Mouse (Mus musculus) hindbrain, embryonic 14.5 days (tissue): ENCODE measurements around the gene Serf2. TPM values are rescaled to one million over a fixed set of nuclear protein-coding genes. Genes with fewer than 3 reads are reported as not detected.
"Not testable (repeated sequence)": the region's sequence is repeated elsewhere in the genome, so short reads cannot be mapped to it uniquely, and the experiment has no call there.

Experiments
- ATAC-seq: fragments of 200-750 bp; cut with Nextera tagmentation; 2 replicates; pipeline ENCODE4 v1.8.0; 2017; ENCODE audit warnings: moderate number of reproducible peaks, mild to moderate bottlenecking, moderate TSS enrichment, moderate library complexity; ENCODE audit not compliant: low FRiP score
- DNase-seq: peaks from one replicate; pipeline ENCODE4 v3.0.0-alpha.2; 2015; ENCODE audit warnings: low spot score
- H3K27ac ChIP-seq: fragments of 300-500 bp; sonication (generic); 2 replicates; pipeline ENCODE4 v1.5.1; 2014; ENCODE audit warnings: mild to moderate bottlenecking, moderate library complexity
- H3K27me3 ChIP-seq: fragments of 300-500 bp; sonication (generic); 2 replicates; pipeline ENCODE4 v1.6.1; 2014; ENCODE audit warnings: mild to moderate bottlenecking, low read length, mixed read lengths; ENCODE audit not compliant: control insufficient read depth, insufficient read depth
- H3K36me3 ChIP-seq: fragments of 300-500 bp; sonication (generic); replicated peaks from 2 replicates; pipeline ENCODE4 v1.6.1; 2014; ENCODE audit not compliant: control insufficient read depth, insufficient read depth
- H3K4me1 ChIP-seq: fragments of 300-500 bp; sonication (generic); replicated peaks from 2 replicates; pipeline ENCODE4 v1.6.1; 2014; ENCODE audit warnings: antibody characterized with exemption, low read length, mixed read lengths; ENCODE audit not compliant: control insufficient read depth, insufficient read depth
- H3K4me2 ChIP-seq: fragments of 300-500 bp; sonication (generic); replicated peaks from 2 replicates; pipeline ENCODE4 v1.6.1; 2014; ENCODE audit warnings: mild to moderate bottlenecking, moderate library complexity
- H3K4me3 ChIP-seq: fragments of 300-500 bp; sonication (generic); replicated peaks from 2 replicates; pipeline ENCODE4 v1.5.1; 2014; ENCODE audit warnings: mild to moderate bottlenecking, low read length
- H3K9ac ChIP-seq: fragments of 300-500 bp; sonication (generic); 2 replicates; pipeline ENCODE4 v1.6.1; 2014
- H3K9me3 ChIP-seq: fragments of 300-500 bp; sonication (generic); 2 replicates; pipeline ENCODE4 v1.6.1; 2016; ENCODE audit warnings: low read length; ENCODE audit not compliant: control insufficient read depth
- WGBS: fragments of 180-500 bp; shearing (Covaris S2); extraction: QIAGEN DNeasy Blood & Tissue Kit; methylation state at CpG from one replicate; pipeline ENCODE4 v1.1.7; 2014; 5-methylcytosine and 5-hydroxymethylcytosine counted together
- polyA plus RNA-seq: library from polyadenylated mRNA; unstranded; fragments of >200 nt; fragmentation: Nextera tagmentation; extraction: Ambion mirVana; gene quantifications from 2 replicates; pipeline ENCODE4 v1.2.1, GENCODE M21; 2014

The Serf2 gene
- polyA plus RNA-seq, 1 experiment from 2014 or later = 365 TPM

DNA sequence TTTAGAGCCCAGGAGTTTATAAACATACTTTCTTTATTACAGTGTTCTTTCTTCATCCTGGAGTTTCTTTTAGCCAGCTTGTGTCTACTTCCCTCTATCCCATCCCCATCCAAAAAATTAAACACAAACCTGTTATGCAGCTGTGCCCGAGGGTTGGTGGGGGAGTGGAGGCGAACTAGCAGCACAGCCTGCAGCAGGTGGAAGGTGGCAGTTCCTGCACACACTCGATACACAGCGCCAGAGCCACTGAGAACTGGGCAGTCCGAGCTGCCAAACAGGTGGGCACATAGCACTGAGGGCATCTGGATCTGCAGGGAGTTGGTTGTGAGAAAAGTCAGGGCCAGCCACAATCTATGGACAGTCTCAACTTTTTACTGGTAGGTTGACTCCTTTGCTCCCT lies 6.5 kb downstream of the Serf2 start:
- no peak overlapping the region for H3K9ac ChIP-seq
- H3K4me2 ChIP-seq = no peak overlapping the region
- peaks cover 34% of the 10 kb centered on the region for H3K36me3 ChIP-seq
- DNase-seq (no peak), ATAC-seq (no peak)
- H3K4me3 ChIP-seq = no peak overlapping the region
- no peaks in the 10 kb centered on the region for H3K27me3 ChIP-seq
- no peak overlapping the region for H3K27ac ChIP-seq
- whole genome bisulfite sequencing = 86% methylated on average over 5 of the region's 5 CpGs
- peaks cover 20% of the 10 kb centered on the region for H3K4me1 ChIP-seq
- no peaks in the 10 kb centered on the region for H3K9me3 ChIP-seq

- WGBS = 5% methylated on average over 41 of the region's 41 CpGs
- ATAC-seq (peak; percentile 93), DNase-seq (peak; percentile 84)
- peaks cover 41% of the 10 kb centered on the region for H3K36me3 ChIP-seq
- no peaks in the 10 kb centered on the region for H3K9me3 ChIP-seq
- H3K4me3 ChIP-seq = peak within 1 kb of the TSS; percentile 53
- peak within 1 kb of the TSS; percentile 58 for H3K4me2 ChIP-seq
- peak within 1 kb of the TSS; percentile 74 for H3K27ac ChIP-seq
- peaks cover 12% of the 10 kb centered on the region for H3K4me1 ChIP-seq
- H3K27me3 ChIP-seq = no peaks in the 10 kb centered on the region
- peak within 1 kb of the TSS; percentile 72 for H3K9ac ChIP-seq
Observed at GRCm38 (mm10) chr2:121456692-121457642, 8.0 kb downstream of the Serf2 start, which contains the start of gene Serinc4. Gene Serinc4, minus strand, starts transcription at chr2:121456781.

- Histone ChIP-seq H3K36me3 (peaks cover 31% of the 10 kb centered on the region), H3K27me3 (no peaks in the 10 kb centered on the region), H3K27ac (no peak overlapping the region), H3K9me3 (no peaks in the 10 kb centered on the region), H3K4me1 (peaks cover 12% of the 10 kb centered on the region), H3K4me3 (no peak overlapping the region), H3K4me2 (no peak overlapping the region), H3K9ac (no peak overlapping the region)
- DNase-seq = no peak
- ATAC-seq = no peak
- 59% methylated on average over 2 of the region's 2 CpGs for WGBS
Observed at GRCm38 (mm10) chr2:121460071-121460470, 11.1 kb downstream of the Serf2 start.

DNA sequence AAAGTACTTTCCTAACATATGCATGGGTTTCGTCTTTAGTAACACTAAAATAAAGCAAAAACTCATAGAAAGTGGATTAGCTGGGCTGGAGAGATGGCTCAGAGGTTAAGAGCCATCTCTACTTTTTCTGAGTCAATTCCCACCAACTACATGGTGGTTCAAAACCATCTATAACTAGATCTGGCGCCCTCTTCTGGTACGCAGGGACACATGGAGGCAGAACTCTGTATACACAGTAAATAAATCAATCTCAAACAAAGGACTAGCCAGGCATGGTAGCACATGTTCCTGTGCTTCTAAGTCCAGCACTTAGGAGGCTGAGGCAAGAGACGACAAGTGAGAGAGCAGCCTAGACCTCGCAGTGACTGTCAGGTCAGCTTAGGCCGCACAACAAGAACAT lies 20.0 kb downstream of the Serf2 start:
- H3K4me1 ChIP-seq, ATAC-seq, H3K4me2 ChIP-seq, H3K9me3 ChIP-seq, H3K9ac ChIP-seq, H3K27me3 ChIP-seq, H3K36me3 ChIP-seq, H3K27ac ChIP-seq, DNase-seq, H3K4me3 ChIP-seq: not testable (repeated sequence)
- WGBS = 86% methylated on average over 1 of the region's 6 CpGs

- H3K36me3 ChIP-seq, H3K4me1 ChIP-seq, H3K27ac ChIP-seq, H3K4me3 ChIP-seq, H3K4me2 ChIP-seq, H3K9me3 ChIP-seq, H3K27me3 ChIP-seq, ATAC-seq, H3K9ac ChIP-seq, DNase-seq: not testable (repeated sequence)
- 98% methylated on average over 3 of the region's 3 CpGs for WGBS
Observed at GRCm38 (mm10) chr2:121472783-121473182, 23.8 kb downstream of the Serf2 start.

DNA sequence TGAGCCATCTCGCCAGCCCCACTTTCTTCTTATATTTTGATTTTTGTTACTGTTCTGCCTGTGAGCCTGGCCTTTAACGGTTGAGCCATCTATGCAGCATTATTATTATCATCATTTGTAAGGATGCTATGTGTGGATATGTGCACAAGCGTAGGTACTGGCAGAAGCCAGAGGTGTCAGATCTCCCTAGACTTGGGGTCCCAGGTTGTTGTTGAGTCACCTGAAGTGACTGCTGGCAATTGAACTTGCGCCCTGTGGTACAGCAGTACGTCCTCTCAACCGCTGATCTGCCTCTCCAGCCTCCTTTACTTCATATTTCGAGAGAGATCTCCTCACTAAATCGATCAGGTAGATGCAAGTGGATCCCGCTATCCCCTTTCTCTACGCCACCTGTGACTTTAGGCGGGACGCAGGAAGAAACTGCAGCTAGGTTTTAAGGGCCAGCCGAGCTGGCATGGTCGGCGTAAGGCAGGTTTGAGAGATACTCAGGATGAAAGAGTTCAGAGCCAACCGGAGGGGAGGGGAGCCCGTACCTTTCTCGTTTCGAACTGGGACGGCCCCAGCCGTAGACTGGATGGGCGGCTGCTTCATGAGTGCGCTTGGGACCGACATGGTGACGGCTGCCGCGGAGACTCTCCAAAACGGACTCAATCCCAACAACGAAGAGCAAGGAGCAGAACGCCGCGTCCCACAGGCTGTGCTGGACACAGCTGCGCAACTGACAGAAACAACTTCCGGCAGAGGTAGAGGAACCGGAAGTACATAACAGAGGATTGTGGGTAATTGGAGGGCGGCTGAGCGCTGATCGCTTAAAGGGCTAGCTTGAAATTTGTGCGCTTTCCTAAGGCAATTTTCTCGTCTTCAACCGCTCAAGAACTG lies 24.5 kb downstream of the Serf2 start, which contains the start of gene Mfap1b:
Mfap1b (minus strand) TSS at position 767 of the 879 bp plus-strand sequence.
- WGBS = 7% methylated on average over 39 of the region's 41 CpGs
- ATAC-seq (peak; percentile 97), DNase-seq (peak; percentile 94)
- Histone ChIP-seq H3K4me2 (peak within 1 kb of the TSS; percentile 72), H3K27ac (peak within 1 kb of the TSS; percentile 74), H3K4me3 (peak within 1 kb of the TSS; percentile 59), H3K9ac (peak within 1 kb of the TSS; percentile 71)
- H3K4me1 ChIP-seq, H3K36me3 ChIP-seq, H3K9me3 ChIP-seq, H3K27me3 ChIP-seq: not testable (repeated sequence)

DNA sequence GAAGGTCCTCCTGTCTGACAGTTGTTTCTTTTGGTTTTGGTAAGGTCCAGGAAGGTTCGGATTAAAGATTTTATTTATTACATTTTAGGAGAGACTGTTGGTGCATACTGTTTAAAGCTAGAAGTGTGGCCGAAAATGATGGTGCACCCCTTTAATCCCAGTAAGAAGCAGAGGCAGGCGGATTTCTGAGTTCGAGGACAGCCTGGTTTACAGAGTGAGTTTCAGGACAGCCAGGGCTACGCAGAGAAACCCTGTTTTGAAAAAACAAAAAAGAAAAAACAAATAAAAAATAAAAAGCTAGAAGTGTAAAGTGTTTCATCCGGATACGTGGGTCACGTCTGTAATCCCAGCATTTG lies 25.2 kb downstream of the Serf2 start:
- Histone ChIP-seq H3K27ac (peak overlapping the region; percentile 74), H3K9ac (peak overlapping the region; percentile 71), H3K4me1 (no peaks in the 10 kb centered on the region; the same call in 1 of the 2 replicates), H3K9me3 (no peaks in the 10 kb centered on the region), H3K4me3 (peak overlapping the region; percentile 59), H3K36me3 (no peaks in the 10 kb centered on the region; the same call in 1 of the 2 replicates), H3K4me2 (peak overlapping the region; percentile 72), H3K27me3 (no peaks in the 10 kb centered on the region)
- DNase-seq (no peak), ATAC-seq (peak; percentile 70)
- 38% methylated on average over 8 of the region's 8 CpGs for WGBS

DNA sequence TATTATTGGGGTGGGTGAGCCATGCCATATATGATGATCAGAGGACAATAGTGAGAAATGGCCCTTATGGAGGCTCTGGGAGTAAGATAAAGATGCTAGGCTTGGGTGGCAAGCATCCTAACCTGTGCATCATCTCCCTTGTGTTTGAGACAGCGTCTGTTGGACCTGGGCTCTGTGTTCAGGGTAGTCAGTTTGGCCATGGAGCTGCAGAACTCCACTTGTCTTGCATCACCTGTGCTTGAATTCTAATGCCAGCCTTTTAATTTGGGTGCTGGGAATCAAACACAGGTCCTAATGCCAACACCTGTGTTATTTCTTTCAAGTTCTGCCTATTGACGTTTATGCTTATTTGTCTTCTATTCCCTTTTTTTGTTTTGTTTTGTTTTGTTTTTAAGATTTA lies 26.3 kb downstream of the Serf2 start:
- ATAC-seq, DNase-seq, H3K4me2 ChIP-seq, H3K27me3 ChIP-seq, H3K9me3 ChIP-seq, H3K4me1 ChIP-seq, H3K4me3 ChIP-seq, H3K36me3 ChIP-seq, H3K9ac ChIP-seq, H3K27ac ChIP-seq: not testable (repeated sequence)
- 95% methylated on average over 2 of the region's 2 CpGs for WGBS
